Mouse (Mus musculus): Measurements from ENCODE around the gene Hoxa10. TPM values are rescaled to one million over a fixed set of nuclear protein-coding genes. Genes with fewer than 3 reads are reported as not detected.

Hoxa10 gene
- total and polyA plus RNA-seq, 3 experiments, result not detected

- no peak overlapping the region for H3K27ac ChIP-seq (ENCODE audit: control insufficient read depth, low read depth, low read length)
- H3K36me3 ChIP-seq (ENCODE audit: control insufficient read depth in 1 of 2, insufficient read depth in 2 of 2, low read length in 2 of 2), result no peaks in the 10 kb centered on the region
- H3K9ac ChIP-seq (ENCODE audit: control insufficient read depth, low read depth, low read length, poor library complexity, severe bottlenecking), result no peak overlapping the region
- H3K27me3 ChIP-seq (ENCODE audit: control insufficient read depth in 1 of 2, insufficient read depth in 2 of 2, low read length in 2 of 2), result no peaks in the 10 kb centered on the region
- H3K9me3 ChIP-seq (replicated peaks; ENCODE audit: insufficient read depth, low read length), result no peaks in the 10 kb centered on the region
- no peak for DNase-seq (ENCODE audit: low read depth, low spot score)
- H3K4me1 ChIP-seq (ENCODE audit: control insufficient read depth in 1 of 2, insufficient read depth in 2 of 2, low read length in 2 of 2), result no peaks in the 10 kb centered on the region
- no peak overlapping the region for H3K4me3 ChIP-seq (ENCODE audit: control insufficient read depth in 1 of 2, insufficient read depth in 1 of 2, low read depth in 2 of 2, low read length in 2 of 2)
- TF ChIP-seq CHD1 (IDR thresholded peaks at IDR 0.05; ENCODE audit: low read depth, low read length) (no peak), MEF2A (IDR thresholded peaks at IDR 0.05; ENCODE audit: extremely low read depth, insufficient replicate concordance, low read depth, low read length, poor library complexity, severe bottlenecking) (no peak), RAD21 (IDR thresholded peaks at IDR 0.05; ENCODE audit: low read depth, low read length) (no peak), ZNF384 (IDR thresholded peaks at IDR 0.05; ENCODE audit: low read depth, low read length) (no peak)
- H3K79me2 ChIP-seq (ENCODE audit: control insufficient read depth, insufficient read depth, low read length, poor library complexity), result no peaks in the 10 kb centered on the region
Observed at GRCm38 (mm10) chr6:52249826-52250225, 9.2 kb upstream of the Hoxa10 start.

DNA sequence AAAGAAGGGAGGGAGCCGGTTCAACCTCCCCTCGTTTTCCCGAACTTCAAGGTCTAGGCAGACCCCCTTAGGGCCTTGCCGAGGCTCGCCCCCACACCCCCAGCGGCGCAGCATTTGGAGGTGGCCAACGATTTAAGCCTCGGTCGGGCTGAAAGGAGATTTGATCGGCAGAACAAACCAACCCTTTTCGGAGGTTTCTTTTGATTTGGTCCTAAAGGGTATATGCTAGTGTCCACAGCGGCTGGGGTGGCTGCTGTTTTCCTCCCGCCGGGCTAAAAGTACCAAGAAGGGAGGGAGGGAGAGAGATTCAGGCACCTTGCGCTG is 8.7 kb upstream of the Hoxa10 start:
- H3K27ac ChIP-seq (ENCODE audit: control insufficient read depth, low read depth, low read length), result no peak overlapping the region
- H3K36me3 ChIP-seq (ENCODE audit: control insufficient read depth in 1 of 2, insufficient read depth in 2 of 2, low read length in 2 of 2), result no peaks in the 10 kb centered on the region
- H3K27me3 ChIP-seq (ENCODE audit: control insufficient read depth in 1 of 2, insufficient read depth in 2 of 2, low read length in 2 of 2), result no peaks in the 10 kb centered on the region
- no peaks in the 10 kb centered on the region for H3K9me3 ChIP-seq (replicated peaks; ENCODE audit: insufficient read depth, low read length)
- no peaks in the 10 kb centered on the region for H3K4me1 ChIP-seq (ENCODE audit: control insufficient read depth in 1 of 2, insufficient read depth in 2 of 2, low read length in 2 of 2)
- no peak for DNase-seq (ENCODE audit: low read depth, low spot score)
- no peaks in the 10 kb centered on the region for H3K79me2 ChIP-seq (ENCODE audit: control insufficient read depth, insufficient read depth, low read length, poor library complexity)
- H3K4me3 ChIP-seq (ENCODE audit: control insufficient read depth in 1 of 2, insufficient read depth in 1 of 2, low read depth in 2 of 2, low read length in 2 of 2), result no peak overlapping the region
- H3K9ac ChIP-seq (ENCODE audit: control insufficient read depth, low read depth, low read length, poor library complexity, severe bottlenecking), result no peak overlapping the region
- TF ChIP-seq NRF1 (IDR thresholded peaks at IDR 0.05; ENCODE audit: insufficient read depth, low read depth, low read length, poor library complexity, severe bottlenecking) (no peak), POLR2AphosphoS2 (IDR thresholded peaks at IDR 0.05; ENCODE audit: low read length) (no peak), CHD2 (IDR thresholded peaks at IDR 0.05; ENCODE audit: low read length) (no peak), TBP (IDR thresholded peaks at IDR 0.05; ENCODE audit: low read depth, low read length) (no peak), RAD21 (IDR thresholded peaks at IDR 0.05; ENCODE audit: low read depth, low read length) (no peak), MAFK (IDR thresholded peaks at IDR 0.05; ENCODE audit: borderline replicate concordance, low read depth, low read length) (no peak), MAZ (IDR thresholded peaks at IDR 0.05; ENCODE audit: low read depth, low read length) (no peak), CHD1 (IDR thresholded peaks at IDR 0.05; ENCODE audit: low read depth, low read length) (no peak), E2F4 (IDR thresholded peaks at IDR 0.05; ENCODE audit: borderline replicate concordance, low read depth, low read length) (no peak), SMC3 (IDR thresholded peaks at IDR 0.05; ENCODE audit: low read depth, low read length) (no peak), USF1 (IDR thresholded peaks at IDR 0.05; ENCODE audit: low read depth, low read length) (no peak), HCFC1 (IDR thresholded peaks at IDR 0.05; ENCODE audit: low read depth, low read length) (no peak), BHLHE40 (IDR thresholded peaks at IDR 0.05; ENCODE audit: borderline replicate concordance, low read depth, low read length) (no peak), MYB (IDR thresholded peaks at IDR 0.05; ENCODE audit: low read depth, low read length) (no peak), MAX (IDR thresholded peaks at IDR 0.05; ENCODE audit: low read length) (no peak)

Measured in MEL (cell line).